Mouse (Mus musculus) forebrain, embryonic 11.5 days (tissue): Measurements from ENCODE around the gene Phxr2. TPM values are rescaled to one million over a fixed set of nuclear protein-coding genes. Genes with fewer than 3 reads are reported as not detected.
A peak's percentile ranks its signal among the peaks of the same experiment; 100 is the strongest.
"Not testable (repeated sequence)": the region's sequence is repeated elsewhere in the genome, so short reads cannot be mapped to it uniquely, and the experiment has no call there.

Experiments used
- ATAC-seq: fragments of 200-750 bp; cut with Nextera tagmentation; replicated peaks from 2 replicates; pipeline ENCODE4 v1.8.0; 2017; ENCODE audit warnings: moderate TSS enrichment; ENCODE audit not compliant: low FRiP score
- DNase-seq: peaks from one replicate; pipeline ENCODE4 v3.0.0-alpha.2; 2017; ENCODE audit warnings: low spot score
- H3K27ac ChIP-seq: fragments of 300-500 bp; sonication (generic); 2 replicates; pipeline ENCODE4 v1.5.1; 2014; ENCODE audit warnings: low read depth, low read length
- H3K27me3 ChIP-seq: fragments of 300-500 bp; sonication (generic); 2 replicates; pipeline ENCODE4 v1.6.1; 2014; ENCODE audit warnings: mild to moderate bottlenecking, low read length, mixed read lengths; ENCODE audit not compliant: control insufficient read depth, insufficient read depth
- H3K36me3 ChIP-seq: fragments of 300-500 bp; sonication (generic); 2 replicates; pipeline ENCODE4 v1.6.1; 2014; ENCODE audit warnings: mild to moderate bottlenecking, low read length, moderate library complexity, mixed read lengths; ENCODE audit not compliant: control insufficient read depth, insufficient read depth
- H3K4me1 ChIP-seq: fragments of 300-500 bp; sonication (generic); replicated peaks from 2 replicates; pipeline ENCODE4 v1.6.1; 2014; ENCODE audit warnings: low read length, mixed read lengths; ENCODE audit not compliant: control insufficient read depth, insufficient read depth
- H3K4me2 ChIP-seq: fragments of 300-500 bp; sonication (generic); 2 replicates; pipeline ENCODE4 v1.6.1; 2014; ENCODE audit warnings: low read depth, mild to moderate bottlenecking, low read length, moderate library complexity, mixed read lengths; ENCODE audit not compliant: severe bottlenecking
- H3K4me3 ChIP-seq: fragments of 300-500 bp; sonication (generic); 2 replicates; pipeline ENCODE4 v1.5.1; 2014; ENCODE audit warnings: low read depth, low read length
- H3K9ac ChIP-seq: fragments of 300-500 bp; sonication (generic); 2 replicates; pipeline ENCODE4 v1.6.1; 2014; ENCODE audit warnings: low read length
- H3K9me3 ChIP-seq: fragments of 300-500 bp; sonication (generic); 2 replicates; pipeline ENCODE4 v1.6.1; 2016; ENCODE audit warnings: low read length, mixed read lengths; ENCODE audit not compliant: control insufficient read depth
- WGBS: fragments of 180-500 bp; shearing (Covaris S2); extraction: QIAGEN DNeasy Blood & Tissue Kit; methylation state at CpG from one replicate; pipeline ENCODE4 v1.1.7; 2014; 5-methylcytosine and 5-hydroxymethylcytosine counted together
- polyA plus RNA-seq: library from polyadenylated mRNA; unstranded; fragments of >200 nt; fragmentation: Nextera tagmentation; extraction: Ambion mirVana; gene quantifications from 2 replicates; pipeline ENCODE4 v1.2.1, GENCODE M21; 2014

Gene Phxr2
- polyA plus RNA-seq, 1 experiment from 2014 or later: not detected

DNA sequence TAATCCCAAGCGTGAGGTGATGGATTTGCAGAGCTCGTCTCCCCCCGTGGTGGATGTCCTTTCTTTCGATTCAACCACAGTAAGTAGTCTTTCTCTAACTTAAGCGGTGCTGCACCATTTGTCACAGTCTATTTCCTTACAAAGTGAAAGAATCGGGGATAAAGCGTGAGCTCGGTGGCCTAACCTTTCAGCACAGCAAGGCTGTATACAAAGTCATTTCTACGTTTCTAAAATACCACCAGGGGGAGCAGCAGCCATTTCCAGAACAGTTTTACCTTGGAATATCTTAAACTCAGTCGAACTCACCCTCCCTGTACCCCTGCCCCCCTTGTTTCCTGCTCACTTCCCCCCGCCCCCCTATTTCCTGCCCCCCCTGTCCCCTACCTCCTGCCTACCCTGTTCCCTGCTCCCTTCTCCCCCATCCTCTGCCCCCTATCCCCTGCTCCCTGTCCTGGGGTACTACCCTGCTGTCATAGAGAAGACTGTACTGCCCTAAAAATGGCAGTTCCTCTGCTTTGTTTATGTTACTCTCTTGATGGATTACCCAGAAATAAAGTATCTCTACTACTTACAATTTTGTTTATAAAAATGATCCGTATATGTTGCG lies 38.8 kb upstream of the Phxr2 start:
- H3K9ac ChIP-seq: no peak overlapping the region
- no peak overlapping the region for H3K4me2 ChIP-seq
- H3K4me3 ChIP-seq: no peak overlapping the region
- H3K4me1 ChIP-seq: no peaks in the 10 kb centered on the region; the same call in 1 of the 2 replicates
- H3K36me3 ChIP-seq: no peaks in the 10 kb centered on the region; the same call in 1 of the 2 replicates
- H3K27me3 ChIP-seq: no peaks in the 10 kb centered on the region
- 43% methylated on average over 13 of the region's 13 CpGs for WGBS
- DNase-seq (no peak), ATAC-seq (peak; percentile 57)
- no peak overlapping the region for H3K27ac ChIP-seq
- no peaks in the 10 kb centered on the region for H3K9me3 ChIP-seq

DNA sequence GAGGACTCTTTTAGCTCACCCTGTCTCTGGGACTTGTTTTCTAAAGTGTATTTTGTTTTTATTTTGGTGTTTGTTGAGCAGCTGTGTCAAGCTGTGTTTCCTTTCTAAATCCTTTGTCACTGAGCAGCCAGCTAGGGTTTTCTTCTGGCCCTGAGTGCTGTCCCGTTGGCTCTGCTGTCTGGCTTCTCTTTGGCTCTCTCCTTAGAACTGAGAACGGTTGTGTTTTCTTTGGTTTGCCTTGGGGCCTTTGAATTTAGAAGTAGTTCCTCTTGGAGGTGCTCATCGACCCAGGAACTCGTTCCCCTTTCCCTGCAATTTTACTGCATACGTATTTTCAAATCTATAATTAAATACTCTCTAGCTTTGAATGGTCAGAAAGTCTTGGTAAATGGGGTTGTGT lies 36.9 kb upstream of the Phxr2 start:
- H3K36me3 ChIP-seq: no peaks in the 10 kb centered on the region; the same call in 1 of the 2 replicates
- H3K9ac ChIP-seq: no peak overlapping the region; the same call in 1 of the 2 replicates
- H3K4me1 ChIP-seq: no peaks in the 10 kb centered on the region; the same call in 1 of the 2 replicates
- no peaks in the 10 kb centered on the region for H3K27me3 ChIP-seq
- ATAC-seq: no peak
- WGBS: 77% methylated on average over 5 of the region's 5 CpGs
- no peak overlapping the region for H3K4me2 ChIP-seq
- no peaks in the 10 kb centered on the region for H3K9me3 ChIP-seq
- no peak overlapping the region for H3K4me3 ChIP-seq
- no peak overlapping the region for H3K27ac ChIP-seq
- no peak for DNase-seq

DNA sequence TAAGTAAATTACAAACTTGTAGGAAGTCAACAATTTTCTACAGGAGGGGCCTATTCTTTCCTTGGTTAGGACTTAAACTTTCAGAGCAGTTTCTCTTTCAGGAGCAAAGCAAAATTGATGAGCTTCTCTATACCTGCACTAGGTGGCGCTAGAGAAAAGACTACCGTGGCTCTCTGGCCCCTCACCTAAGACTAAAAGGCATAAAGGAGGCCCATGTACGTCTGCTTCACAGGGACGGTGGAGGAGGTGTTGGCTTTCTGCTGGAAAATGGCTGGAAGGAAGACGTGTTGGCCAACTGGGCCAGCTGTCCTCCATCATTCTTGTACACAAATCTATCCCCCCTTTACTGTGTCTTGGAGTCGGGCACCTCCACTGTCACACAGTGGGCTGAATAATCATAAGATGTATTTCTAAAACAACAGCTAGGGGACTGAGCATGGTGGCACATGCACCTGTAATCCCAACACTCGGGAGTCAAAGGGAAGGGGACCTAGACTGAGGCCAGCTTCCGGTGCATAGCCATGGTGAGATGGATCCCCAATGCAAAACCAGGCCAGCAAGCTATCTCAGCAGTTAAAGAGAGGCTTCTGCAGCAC lies 36.0 kb upstream of the Phxr2 start:
- 37% methylated on average over 8 of the region's 8 CpGs for WGBS
- DNase-seq (peak; percentile 61), ATAC-seq (peak; percentile 51)
- Histone ChIP-seq H3K4me3 (no peak overlapping the region), H3K27me3 (no peaks in the 10 kb centered on the region), H3K4me1 (no peaks in the 10 kb centered on the region; the same call in 1 of the 2 replicates), H3K9me3 (no peaks in the 10 kb centered on the region), H3K27ac (no peak overlapping the region), H3K9ac (no peak overlapping the region), H3K4me2 (no peak overlapping the region), H3K36me3 (no peaks in the 10 kb centered on the region; the same call in 1 of the 2 replicates)

DNA sequence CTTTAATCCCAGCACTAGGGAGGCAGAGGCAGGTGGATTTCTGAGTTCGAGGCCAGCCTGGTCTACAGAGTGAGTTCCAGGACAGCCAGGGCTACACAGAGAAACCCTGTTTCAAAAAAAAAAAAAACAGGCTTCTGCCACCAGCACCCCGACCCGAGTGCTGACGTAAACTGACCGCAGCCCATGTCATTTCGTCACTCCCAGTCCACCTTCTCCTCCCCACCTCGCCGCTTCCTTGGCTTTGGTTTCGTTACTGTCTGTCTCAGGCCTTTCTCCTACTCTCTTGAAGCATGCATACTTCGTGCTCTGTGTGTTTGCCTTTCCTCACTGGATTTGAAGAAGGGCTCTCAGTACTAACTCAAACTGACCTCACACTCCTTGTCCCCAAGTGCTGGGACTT lies 31.6 kb upstream of the Phxr2 start:
- H3K4me1 ChIP-seq, H3K4me2 ChIP-seq, DNase-seq, H3K9me3 ChIP-seq, H3K9ac ChIP-seq, H3K4me3 ChIP-seq, H3K27ac ChIP-seq, ATAC-seq, H3K27me3 ChIP-seq, H3K36me3 ChIP-seq: not testable (repeated sequence)
- 95% methylated on average over 10 of the region's 10 CpGs for WGBS

DNA sequence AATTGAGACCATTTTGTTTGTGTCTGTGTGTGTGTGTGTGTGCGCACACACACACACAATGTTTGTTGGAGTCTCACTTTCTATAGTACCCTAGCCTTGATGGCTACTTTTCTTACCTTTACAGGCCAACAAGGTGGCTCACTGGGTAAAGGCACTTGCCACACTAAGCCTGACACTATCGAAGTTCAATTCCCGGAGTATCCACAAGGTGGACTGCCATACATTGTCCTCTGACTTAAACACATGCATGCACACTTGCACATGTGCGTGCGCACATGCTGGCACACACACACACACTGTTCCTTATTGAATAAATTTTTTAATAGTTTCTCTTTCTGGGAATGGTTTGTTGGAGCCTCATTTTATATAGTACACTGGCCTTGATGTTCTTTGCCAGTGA lies 30.7 kb upstream of the Phxr2 start:
- no peak overlapping the region for H3K27ac ChIP-seq
- DNase-seq (no peak), ATAC-seq (no peak)
- no peak overlapping the region for H3K9ac ChIP-seq
- H3K4me1 ChIP-seq: no peaks in the 10 kb centered on the region
- no peaks in the 10 kb centered on the region for H3K27me3 ChIP-seq
- H3K4me3 ChIP-seq: no peak overlapping the region
- WGBS: 93% methylated on average over 5 of the region's 5 CpGs
- H3K36me3 ChIP-seq: no peaks in the 10 kb centered on the region; the same call in 1 of the 2 replicates
- H3K4me2 ChIP-seq: no peak overlapping the region
- no peaks in the 10 kb centered on the region for H3K9me3 ChIP-seq

DNA sequence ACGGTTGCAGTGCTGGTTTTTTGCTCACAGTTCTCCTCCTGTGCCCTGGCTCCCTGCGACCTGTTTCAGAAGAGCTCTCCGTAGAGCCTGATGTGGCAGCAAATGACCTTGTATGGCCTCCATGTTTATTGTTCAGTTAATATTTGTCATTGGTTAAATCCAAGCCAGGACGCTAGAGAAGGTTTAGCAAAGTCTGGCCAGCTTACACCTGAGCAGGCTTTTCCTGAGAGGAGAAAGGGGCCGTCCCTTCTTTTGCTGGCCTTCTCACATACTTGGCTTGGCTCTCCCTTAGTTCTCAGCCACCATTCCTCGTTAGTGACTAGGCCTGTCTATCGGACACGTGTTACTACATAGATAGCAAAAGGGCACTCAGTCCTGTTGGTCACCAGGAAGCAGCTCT lies 28.5 kb upstream of the Phxr2 start:
- ATAC-seq (no peak), DNase-seq (no peak)
- 91% methylated on average over 8 of the region's 8 CpGs for WGBS
- H3K27ac ChIP-seq: no peak overlapping the region
- H3K4me3 ChIP-seq: no peak overlapping the region
- H3K4me1 ChIP-seq: no peaks in the 10 kb centered on the region
- H3K9ac ChIP-seq: no peak overlapping the region
- no peaks in the 10 kb centered on the region for H3K27me3 ChIP-seq
- no peak overlapping the region for H3K4me2 ChIP-seq
- no peaks in the 10 kb centered on the region for H3K9me3 ChIP-seq
- H3K36me3 ChIP-seq: no peaks in the 10 kb centered on the region; the same call in 1 of the 2 replicates

DNA sequence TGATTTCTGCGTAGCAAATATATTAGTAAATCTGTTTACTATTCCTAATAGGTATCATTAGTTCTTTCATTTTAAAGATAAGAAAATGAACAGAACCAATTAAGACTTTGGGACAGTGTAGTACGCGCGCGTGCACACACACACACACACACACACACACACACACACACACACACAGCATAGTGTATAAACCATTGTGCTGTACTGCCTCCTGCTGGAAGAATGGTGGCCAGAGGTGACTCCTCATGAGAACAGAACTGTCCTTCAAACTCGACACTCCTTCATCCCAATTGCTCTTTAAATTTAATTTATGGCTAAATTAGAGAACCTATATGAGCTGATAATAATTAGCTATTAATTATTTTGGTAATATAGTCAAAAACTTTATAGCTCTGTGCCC lies 25.9 kb upstream of the Phxr2 start:
- no peak for ATAC-seq
- Histone ChIP-seq H3K4me2 (no peak overlapping the region), H3K9me3 (no peaks in the 10 kb centered on the region), H3K27ac (no peak overlapping the region), H3K36me3 (no peaks in the 10 kb centered on the region; the same call in 1 of the 2 replicates), H3K4me3 (no peak overlapping the region), H3K9ac (no peak overlapping the region), H3K4me1 (no peaks in the 10 kb centered on the region), H3K27me3 (no peaks in the 10 kb centered on the region)
- no peak for DNase-seq
- 96% methylated on average over 6 of the region's 6 CpGs for WGBS

DNA sequence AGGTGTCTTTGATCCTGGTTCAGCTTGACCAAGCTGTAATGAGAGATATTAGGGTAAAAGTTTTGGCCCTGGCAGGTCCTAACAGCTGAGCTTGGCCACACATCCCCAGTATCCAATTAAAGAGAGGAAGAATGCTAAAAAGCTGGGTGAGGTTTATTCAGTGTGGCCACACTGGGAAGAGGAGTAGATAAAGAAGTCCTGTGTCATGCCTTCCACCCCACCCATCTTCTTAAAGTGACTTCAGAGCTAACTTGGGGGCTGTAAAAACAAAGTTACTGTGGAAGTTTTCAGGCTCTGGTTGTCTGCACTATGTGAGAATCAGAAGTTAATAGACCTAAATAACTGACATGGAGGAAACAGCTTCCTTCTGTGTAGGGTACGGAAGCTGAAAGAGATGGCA lies 25.5 kb upstream of the Phxr2 start:
- no peak for DNase-seq
- Histone ChIP-seq H3K4me3 (no peak overlapping the region), H3K9ac (no peak overlapping the region), H3K36me3 (no peaks in the 10 kb centered on the region; the same call in 1 of the 2 replicates), H3K4me1 (no peaks in the 10 kb centered on the region), H3K27ac (no peak overlapping the region), H3K27me3 (no peaks in the 10 kb centered on the region), H3K4me2 (no peak overlapping the region), H3K9me3 (no peaks in the 10 kb centered on the region)
- no peak for ATAC-seq
- WGBS: 93% methylated on average over 1 of the region's 1 CpGs

DNA sequence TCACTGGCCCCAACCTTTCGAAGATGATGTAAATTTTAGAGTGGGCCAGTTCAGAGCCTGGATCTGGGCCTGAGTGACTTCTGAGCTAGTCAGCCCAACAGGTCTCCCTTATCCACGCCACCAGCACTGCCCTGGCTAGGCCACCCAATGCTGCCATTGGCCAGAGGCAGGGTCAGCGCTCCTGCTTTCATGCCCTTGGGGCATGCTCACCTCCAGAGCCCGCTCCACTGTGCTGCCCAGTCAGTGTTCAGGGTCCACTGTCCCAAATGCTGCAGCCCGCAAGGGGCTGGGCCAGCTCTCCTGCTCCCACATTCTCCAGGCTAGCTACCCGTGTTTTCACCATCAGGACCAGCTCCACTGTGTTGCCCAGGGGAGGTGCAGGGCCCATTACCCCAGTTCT lies 23.9 kb upstream of the Phxr2 start:
- no peak overlapping the region for H3K27ac ChIP-seq
- H3K4me2 ChIP-seq: no peak overlapping the region
- H3K27me3 ChIP-seq: no peaks in the 10 kb centered on the region
- no peaks in the 10 kb centered on the region for H3K36me3 ChIP-seq
- no peaks in the 10 kb centered on the region for H3K4me1 ChIP-seq
- H3K9ac ChIP-seq: no peak overlapping the region
- WGBS: 94% methylated on average over 6 of the region's 6 CpGs
- ATAC-seq: no peak
- DNase-seq: no peak
- no peaks in the 10 kb centered on the region for H3K9me3 ChIP-seq
- H3K4me3 ChIP-seq: no peak overlapping the region
